Mouse (Mus musculus): Measurements from ENCODE around the gene Antxr1. TPM values are rescaled to one million over a fixed set of nuclear protein-coding genes. Genes with fewer than 3 reads are reported as not detected.

Gene Antxr1
- polyA plus RNA-seq, 2 experiments = 0.27 to 0.75 TPM

GRCm38 (mm10) chr6:87116596-87116995, 219.0 kb downstream of the Antxr1 start:
- DNase-seq (ENCODE audit: low read depth in 3 of 3, low spot score in 3 of 3) (no peak), ATAC-seq (ENCODE audit: insufficient read depth) (no peak)
- H3K9me3 ChIP-seq (ENCODE audit: control insufficient read depth, low read length) = no peaks in the 10 kb centered on the region
- H3K4me1 ChIP-seq (replicated peaks; ENCODE audit: control insufficient read depth in 2 of 2, insufficient read depth in 2 of 2, low read length in 1 of 2) = no peaks in the 10 kb centered on the region
- TF ChIP-seq EP300 (IDR thresholded peaks at IDR 0.05; ENCODE audit: low read depth) (no peak), CTCF (IDR thresholded peaks at IDR 0.05; ENCODE audit: low read depth) (no peak)
- WGBS (ENCODE audit: insufficient replicate concordance) = 70% methylated on average over 7 of the region's 7 CpGs
- H3K9ac ChIP-seq (replicated peaks) = no peak overlapping the region
- H3K4me3 ChIP-seq (ENCODE audit: insufficient read depth in 1 of 2, low read depth in 2 of 2, low read length in 2 of 2) = no peak overlapping the region
- no peaks in the 10 kb centered on the region for H3K36me3 ChIP-seq (replicated peaks; ENCODE audit: control insufficient read depth, insufficient read depth, low read depth)
- H3K27ac ChIP-seq = no peak overlapping the region
- no peak overlapping the region for H3K4me2 ChIP-seq (ENCODE audit: low read depth)
- no peaks in the 10 kb centered on the region for H3K27me3 ChIP-seq (ENCODE audit: control insufficient read depth, insufficient read depth, low read length)

GRCm38 (mm10) chr6:87115981-87116380, 219.6 kb downstream of the Antxr1 start:
- Histone ChIP-seq H3K36me3 (replicated peaks; ENCODE audit: control insufficient read depth, insufficient read depth, low read depth) (no peaks in the 10 kb centered on the region), H3K27me3 (ENCODE audit: control insufficient read depth, insufficient read depth, low read length) (no peaks in the 10 kb centered on the region), H3K4me2 (ENCODE audit: low read depth) (no peak overlapping the region), H3K9ac (replicated peaks) (no peak overlapping the region), H3K4me3 (ENCODE audit: insufficient read depth in 1 of 2, low read depth in 2 of 2, low read length in 2 of 2) (no peak overlapping the region), H3K27ac (no peak overlapping the region), H3K4me1 (replicated peaks; ENCODE audit: control insufficient read depth in 2 of 2, insufficient read depth in 2 of 2, low read length in 1 of 2) (no peaks in the 10 kb centered on the region), H3K9me3 (ENCODE audit: control insufficient read depth, low read length) (no peaks in the 10 kb centered on the region)
- TF ChIP-seq EP300 (IDR thresholded peaks at IDR 0.05; ENCODE audit: low read depth) (no peak), CTCF (IDR thresholded peaks at IDR 0.05; ENCODE audit: low read depth) (no peak)
- DNase-seq (ENCODE audit: low read depth in 3 of 3, low spot score in 3 of 3) (no peak), ATAC-seq (ENCODE audit: insufficient read depth) (no peak)
- WGBS (ENCODE audit: insufficient replicate concordance) = 60% methylated on average over 2 of the region's 2 CpGs

- DNase-seq (ENCODE audit: low read depth in 3 of 3, low spot score in 3 of 3) (no peak), ATAC-seq (ENCODE audit: insufficient read depth) (no peak)
- H3K9me3 ChIP-seq (ENCODE audit: control insufficient read depth, low read length) = no peaks in the 10 kb centered on the region
- no peak overlapping the region for H3K27ac ChIP-seq
- no peak overlapping the region for H3K4me2 ChIP-seq (ENCODE audit: low read depth)
- no peaks in the 10 kb centered on the region for H3K27me3 ChIP-seq (ENCODE audit: control insufficient read depth, insufficient read depth, low read length)
- H3K4me3 ChIP-seq (ENCODE audit: insufficient read depth in 1 of 2, low read depth in 2 of 2, low read length in 2 of 2) = no peak overlapping the region
- TF ChIP-seq CTCF (IDR thresholded peaks at IDR 0.05; ENCODE audit: low read depth) (no peak), EP300 (IDR thresholded peaks at IDR 0.05; ENCODE audit: low read depth) (no peak)
- H3K4me1 ChIP-seq (replicated peaks; ENCODE audit: control insufficient read depth in 2 of 2, insufficient read depth in 2 of 2, low read length in 1 of 2) = no peaks in the 10 kb centered on the region
- H3K9ac ChIP-seq (replicated peaks) = no peak overlapping the region
- H3K36me3 ChIP-seq (replicated peaks; ENCODE audit: control insufficient read depth, insufficient read depth, low read depth) = no peaks in the 10 kb centered on the region
- 74% methylated on average over 6 of the region's 6 CpGs for WGBS (ENCODE audit: insufficient replicate concordance)
These were observed 223.5 kb downstream of the Antxr1 start for GRCm38 (mm10) chr6:87112125-87112524.

- Histone ChIP-seq H3K9ac (replicated peaks) (no peak overlapping the region), H3K4me3 (ENCODE audit: insufficient read depth in 1 of 2, low read depth in 2 of 2, low read length in 2 of 2) (no peak overlapping the region), H3K36me3 (replicated peaks; ENCODE audit: control insufficient read depth, insufficient read depth, low read depth) (no peaks in the 10 kb centered on the region), H3K9me3 (ENCODE audit: control insufficient read depth, low read length) (no peaks in the 10 kb centered on the region), H3K4me1 (replicated peaks; ENCODE audit: control insufficient read depth in 2 of 2, insufficient read depth in 2 of 2, low read length in 1 of 2) (no peaks in the 10 kb centered on the region), H3K27ac (no peak overlapping the region), H3K27me3 (ENCODE audit: control insufficient read depth, insufficient read depth, low read length) (no peaks in the 10 kb centered on the region), H3K4me2 (ENCODE audit: low read depth) (no peak overlapping the region)
- ATAC-seq (ENCODE audit: insufficient read depth) = no peak
- WGBS (ENCODE audit: insufficient replicate concordance) = 64% methylated on average over 1 of the region's 1 CpGs
- TF ChIP-seq EP300 (IDR thresholded peaks at IDR 0.05; ENCODE audit: low read depth) (no peak), CTCF (IDR thresholded peaks at IDR 0.05; ENCODE audit: low read depth) (no peak)
- no peak for DNase-seq (ENCODE audit: low read depth in 3 of 3, low spot score in 3 of 3)
These were observed 224.1 kb downstream of the Antxr1 start for GRCm38 (mm10) chr6:87111493-87111892.

GRCm38 (mm10) chr6:87104123-87104796, 231.4 kb downstream of the Antxr1 start, which contains the start of gene D6Ertd527e:
TSS of gene D6Ertd527e (plus strand) at chr6:87104746.
- Histone ChIP-seq H3K36me3 (replicated peaks; ENCODE audit: control insufficient read depth, insufficient read depth, low read depth) (no peaks in the 10 kb centered on the region), H3K9me3 (ENCODE audit: control insufficient read depth, low read length) (no peaks in the 10 kb centered on the region), H3K4me2 (ENCODE audit: low read depth) (no peak within 1 kb of the TSS), H3K4me3 (ENCODE audit: insufficient read depth in 1 of 2, low read depth in 2 of 2, low read length in 2 of 2) (no peak within 1 kb of the TSS), H3K27ac (no peak within 1 kb of the TSS), H3K27me3 (ENCODE audit: control insufficient read depth, insufficient read depth, low read length) (no peaks in the 10 kb centered on the region), H3K9ac (replicated peaks) (no peak within 1 kb of the TSS), H3K4me1 (replicated peaks; ENCODE audit: control insufficient read depth in 2 of 2, insufficient read depth in 2 of 2, low read length in 1 of 2) (no peaks in the 10 kb centered on the region)
- TF ChIP-seq EP300 (IDR thresholded peaks at IDR 0.05; ENCODE audit: low read depth) = no peak
- no peak for TF ChIP-seq CTCF (IDR thresholded peaks at IDR 0.05; ENCODE audit: low read depth)
- WGBS (ENCODE audit: insufficient replicate concordance) = 56% methylated on average over 11 of the region's 11 CpGs
- ATAC-seq (ENCODE audit: insufficient read depth) = no peak
- DNase-seq (ENCODE audit: low read depth in 3 of 3, low spot score in 3 of 3) = no peak

All from liver, embryonic 14.5 days (tissue).